ENCODE assay signal across 8 mouse cellular contexts in genomic region chr1:72283992-72284485, GRCm38 (mm10). TPM values are rescaled to one million over a fixed set of nuclear protein-coding genes. Genes with fewer than 3 reads are reported as not detected.
DNase-seq lines count a peak whose midpoint lies in the region; ATAC-seq lines count a peak whose summit lies in the region.

Pecr (minus strand) TSS chr1:72284314.
Tmem169 (plus strand) TSS chr1:72284369.

- WGBS in heart, embryonic 14.5 days: under 1% methylated on average over 30 of the region's 30 CpGs
- under 1% methylated on average over 30 of the region's 30 CpGs for WGBS in liver, embryonic 13.5 days (ENCODE audit: insufficient replicate concordance)
- under 1% methylated on average over 30 of the region's 30 CpGs for WGBS in stomach, embryonic 16.5 days

- no peaks in the 10 kb centered on the region for H3K36me3 ChIP-seq in heart, embryonic 14.5 days (ENCODE audit: control insufficient read depth, insufficient read depth, low read length)
- no peaks in the 10 kb centered on the region for H3K36me3 ChIP-seq in liver, embryonic 13.5 days
- H3K36me3 ChIP-seq in stomach, embryonic 16.5 days (ENCODE audit: control insufficient read depth, insufficient read depth, low read length): peaks cover 4% of the 10 kb centered on the region; the same call in 1 of the 2 replicates

- H3K4me1 ChIP-seq in heart, embryonic 14.5 days (ENCODE audit: control insufficient read depth in 2 of 2, insufficient read depth in 2 of 2, low read length in 2 of 2): peaks cover 3 to 4% of the 10 kb centered on the region in 2 experiments; a peak in 1 of 4 replicates
- H3K4me1 ChIP-seq in liver, embryonic 13.5 days (replicated peaks): peaks cover 29% of the 10 kb centered on the region
- 0 out of 2 replicates have a peak, but pooled peaks cover 3% of the 10 kb centered on the region for H3K4me1 ChIP-seq in stomach, embryonic 16.5 days (ENCODE audit: control insufficient read depth, insufficient read depth, low read length)

- peak within 1 kb of the TSS in 1 of 2 experiments; percentile 67; a peak in 2 of 4 replicates for H3K27ac ChIP-seq in heart, embryonic 14.5 days (replicated peaks in 1 of 2; ENCODE audit: control insufficient read depth in 1 of 2, insufficient read depth in 1 of 2, low read depth in 2 of 2, low read length in 2 of 2)
- H3K27ac ChIP-seq in liver, embryonic 13.5 days: peak within 1 kb of the TSS; percentile 32; the same call in 1 of the 2 replicates
- H3K27ac ChIP-seq in stomach, embryonic 16.5 days (ENCODE audit: low read length): peak within 1 kb of the TSS; percentile 64; the same call in 1 of the 2 replicates

- no peaks in the 10 kb centered on the region for H3K27me3 ChIP-seq in heart, embryonic 14.5 days (ENCODE audit: control insufficient read depth, insufficient read depth, low read length)
- peaks cover 15% of the 10 kb centered on the region for H3K27me3 ChIP-seq in liver, embryonic 13.5 days
- H3K27me3 ChIP-seq in stomach, embryonic 16.5 days (ENCODE audit: control insufficient read depth, insufficient read depth, low read length): no peaks in the 10 kb centered on the region; the same call in 1 of the 2 replicates

- H3K4me2 ChIP-seq in heart, embryonic 14.5 days (ENCODE audit: low read length): peak within 1 kb of the TSS; percentile 77
- H3K4me2 ChIP-seq in liver, embryonic 13.5 days: peak within 1 kb of the TSS; percentile 91
- peak within 1 kb of the TSS; percentile 83 for H3K4me2 ChIP-seq in stomach, embryonic 16.5 days (ENCODE audit: low read depth, low read length)

- H3K9ac ChIP-seq in heart, embryonic 14.5 days (ENCODE audit: low read length): peak within 1 kb of the TSS; percentile 74
- peak within 1 kb of the TSS; percentile 78 for H3K9ac ChIP-seq in liver, embryonic 13.5 days
- peak within 1 kb of the TSS; percentile 86 for H3K9ac ChIP-seq in stomach, embryonic 16.5 days (ENCODE audit: low read length)

- H3K9me3 ChIP-seq in heart, embryonic 14.5 days (ENCODE audit: control insufficient read depth, low read length): no peaks in the 10 kb centered on the region
- H3K9me3 ChIP-seq in liver, embryonic 13.5 days (replicated peaks): no peaks in the 10 kb centered on the region
- H3K9me3 ChIP-seq in stomach, embryonic 16.5 days (replicated peaks; ENCODE audit: control insufficient read depth, low read length): no peaks in the 10 kb centered on the region

- peak within 1 kb of the TSS; percentile 53 to 86 for H3K4me3 ChIP-seq in heart, embryonic 14.5 days (ENCODE audit: control insufficient read depth in 1 of 2, insufficient read depth in 1 of 2, low read depth in 1 of 2, low read length in 2 of 2)
- H3K4me3 ChIP-seq in liver, embryonic 13.5 days (replicated peaks): peak within 1 kb of the TSS; percentile 67
- H3K4me3 ChIP-seq in stomach, embryonic 16.5 days (replicated peaks; ENCODE audit: low read length): peak within 1 kb of the TSS; percentile 76

- peak; percentile 88 for DNase-seq in CD4-positive helper T cell, adult 2 months (ENCODE audit: low read depth, low spot score)
- peak; percentile 84 for DNase-seq in brain, embryonic 18.5 days (ENCODE audit: low read depth, low spot score)
- DNase-seq in kidney, postnatal 14 days: peak; percentile 96
- DNase-seq in liver, embryonic 13.5 days: peak; percentile 93
- peak; percentile 92 for DNase-seq in neural tube, embryonic 10.5 days (ENCODE audit: extremely low spot score, low spot score)

- peak; percentile 100 for ATAC-seq in erythroid progenitor cell, adult 5-6 weeks (replicated peaks; ENCODE audit: low FRiP score, poor library complexity, severe bottlenecking)
- peak; percentile 100 for ATAC-seq in heart, embryonic 14.5 days (ENCODE audit: insufficient number of reproducible peaks, insufficient read depth, low FRiP score, low read depth)
- ATAC-seq in liver, embryonic 13.5 days (ENCODE audit: low read depth): peak; percentile 98
- ATAC-seq in stomach, embryonic 16.5 days (ENCODE audit: insufficient read depth, low FRiP score): peak; percentile 100

RNA-seq across cellular contexts. Expression of gene Pecr, which starts in this region (rescaled TPM):
- total RNA-seq in erythroid progenitor cell, adult 5-6 weeks (2015; ENCODE audit: low replicate concordance): 1.7 TPM in 1 of 2 replicates, not detected in the other
- total RNA-seq in erythroid progenitor cell, adult 5-6 weeks (2017; ENCODE audit: low replicate concordance): 1.4 TPM in 1 of 2 replicates, not detected in the other
- polyA plus RNA-seq in heart, embryonic 14.5 days (2014; fragmentation: Nextera tagmentation; extraction: Ambion mirVana): 19.1 and 23.8 TPM in 2 replicates
- polyA plus RNA-seq in liver, embryonic 13.5 days (2015; fragmentation: Nextera tagmentation; extraction: Ambion mirVana): 42.6 and 46.1 TPM in 2 replicates
- 48.1 and 52.0 TPM in 2 replicates for polyA plus RNA-seq in stomach, embryonic 16.5 days (2015; fragmentation: Nextera tagmentation; extraction: Ambion mirVana)

RNA-seq across cellular contexts. Expression of gene Tmem169, which starts in this region (rescaled TPM):
- total RNA-seq in erythroid progenitor cell, adult 5-6 weeks (2015; ENCODE audit: low replicate concordance): not detected in 2 replicates
- total RNA-seq in erythroid progenitor cell, adult 5-6 weeks (2017; ENCODE audit: low replicate concordance): not detected in 2 replicates
- polyA plus RNA-seq in heart, embryonic 14.5 days (2014; fragmentation: Nextera tagmentation; extraction: Ambion mirVana): 0.28 and 0.32 TPM in 2 replicates
- 0.48 and 0.96 TPM in 2 replicates for polyA plus RNA-seq in liver, embryonic 13.5 days (2015; fragmentation: Nextera tagmentation; extraction: Ambion mirVana)
- polyA plus RNA-seq in stomach, embryonic 16.5 days (2015; fragmentation: Nextera tagmentation; extraction: Ambion mirVana): 2.2 and 2.6 TPM in 2 replicates
